Mouse (Mus musculus): ENCODE measurements at regions not wholly inside any gene's neighbourhood (a gene's known extent, or its start where the extent isn't known, plus 50 kb on each side); places are given as distances from the start of the nearest gene placed in this dataset.

GRCm38 (mm10) chr13:26424513-26424912 lies 345.5 kb downstream of the Hdgfl1 start:
- TF ChIP-seq CTCF (IDR thresholded peaks at IDR 0.05; ENCODE audit: insufficient read depth, low read length): no peak
- TF ChIP-seq POLR2A (IDR thresholded peaks at IDR 0.05; ENCODE audit: borderline replicate concordance, extremely low read depth, low read depth, low read length): no peak

Data from lung, adult 2 months (tissue).